Mouse (Mus musculus) kidney, postnatal 36 days (tissue): ENCODE results near the gene Zfp507.

Experiments
- DNase-seq, 2 experiments: peaks; one replicate each; pipeline ENCODE4 v3.0.0; 2021 to 2022; ENCODE audit warnings: mixed read lengths in 2 of 2

Zfp507 gene

GRCm38 (mm10) chr7:35782252-35782651 lies 20.6 kb downstream of the Zfp507 start:
- no peak for DNase-seq

GRCm38 (mm10) chr7:35774127-35774526 lies 28.7 kb downstream of the Zfp507 start:
- no peak for DNase-seq

- DNase-seq, result no peak
Observed at GRCm38 (mm10) chr7:35772347-35772746, 30.5 kb downstream of the Zfp507 start.

DNA sequence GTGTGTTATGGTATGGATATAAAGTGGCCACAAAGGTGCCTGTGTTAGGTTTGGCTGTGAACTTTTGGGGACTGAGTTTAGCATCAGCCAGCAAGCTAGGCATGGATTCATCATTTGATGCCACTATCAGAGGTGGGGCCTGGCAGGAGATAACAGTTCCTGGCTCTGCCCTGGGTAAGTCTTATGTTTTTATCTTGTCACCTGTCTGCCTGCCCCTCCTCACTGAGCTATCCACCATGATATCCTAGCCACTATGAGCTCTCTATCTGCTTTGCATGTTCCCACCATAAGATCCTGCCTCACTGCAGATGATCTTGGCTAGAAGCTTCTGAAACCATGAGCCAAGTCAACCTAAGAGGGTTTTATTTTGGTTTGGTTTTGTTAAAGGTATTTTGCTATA lies 31.7 kb downstream of the Zfp507 start:
- no peak for DNase-seq

GRCm38 (mm10) chr7:35770122-35770521 lies 32.7 kb downstream of the Zfp507 start:
- no peak for DNase-seq

DNA sequence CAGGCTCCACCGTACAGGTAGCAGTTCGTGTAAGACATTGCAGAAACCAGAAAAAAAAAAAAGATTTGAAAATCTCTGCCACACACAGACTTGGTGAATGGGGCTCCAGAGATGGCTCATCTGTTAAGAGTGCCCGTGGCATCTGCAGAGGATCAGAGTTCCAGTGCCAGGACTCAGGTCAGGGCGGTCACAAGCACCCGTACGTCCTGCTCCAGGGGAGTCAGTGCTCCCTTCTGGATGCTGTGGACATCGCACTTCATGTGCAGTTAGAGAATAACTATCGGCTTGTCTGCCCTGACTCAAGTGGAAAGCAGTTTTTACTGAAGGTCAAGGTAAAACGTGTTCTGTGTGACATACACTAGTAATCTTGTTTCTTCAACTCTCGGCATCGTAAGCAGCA lies 38.3 kb downstream of the Zfp507 start:
- no peak for DNase-seq

DNA sequence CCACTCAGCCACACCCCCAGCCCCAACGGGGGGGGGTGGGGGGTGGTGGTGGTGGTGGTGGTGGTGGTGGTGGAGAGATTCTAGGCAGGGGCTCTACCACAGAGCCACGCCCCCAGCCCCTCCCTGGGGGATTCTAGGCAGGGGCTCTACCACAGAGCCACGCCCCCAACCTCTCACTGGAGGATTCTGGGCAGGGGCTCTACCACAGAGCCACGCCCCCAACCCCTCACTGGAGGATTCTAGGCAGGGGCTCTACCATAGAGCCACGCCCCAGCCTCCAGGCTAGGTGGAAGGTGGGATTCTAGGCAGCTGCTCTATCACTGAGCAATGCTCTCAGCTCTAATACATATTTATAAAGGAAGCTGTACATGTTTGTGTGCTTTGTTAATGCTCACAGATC lies 41.0 kb downstream of the Zfp507 start:
- DNase-seq, result no peak

DNA sequence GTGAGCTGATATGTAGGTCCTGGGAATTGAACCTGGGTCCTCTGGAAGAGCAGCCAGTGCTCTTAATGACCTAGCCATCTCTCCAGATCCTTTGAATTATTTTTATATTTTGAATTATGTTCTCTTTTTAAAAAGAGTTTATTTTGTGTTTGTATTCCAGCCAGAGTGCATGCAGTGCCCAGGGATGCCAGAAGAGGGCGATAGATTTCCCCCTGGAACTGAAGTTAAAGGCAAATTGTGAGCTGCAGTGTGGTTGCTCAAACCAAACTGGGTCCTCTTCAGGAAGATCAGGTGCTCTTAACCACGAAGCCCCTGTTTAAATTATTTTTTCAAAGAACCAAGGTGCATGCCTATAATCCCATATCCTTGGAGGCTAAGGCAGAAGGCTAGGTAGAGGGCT lies 43.2 kb downstream of the Zfp507 start:
- peak in 1 of 2 experiments; percentile 34 for DNase-seq

DNA sequence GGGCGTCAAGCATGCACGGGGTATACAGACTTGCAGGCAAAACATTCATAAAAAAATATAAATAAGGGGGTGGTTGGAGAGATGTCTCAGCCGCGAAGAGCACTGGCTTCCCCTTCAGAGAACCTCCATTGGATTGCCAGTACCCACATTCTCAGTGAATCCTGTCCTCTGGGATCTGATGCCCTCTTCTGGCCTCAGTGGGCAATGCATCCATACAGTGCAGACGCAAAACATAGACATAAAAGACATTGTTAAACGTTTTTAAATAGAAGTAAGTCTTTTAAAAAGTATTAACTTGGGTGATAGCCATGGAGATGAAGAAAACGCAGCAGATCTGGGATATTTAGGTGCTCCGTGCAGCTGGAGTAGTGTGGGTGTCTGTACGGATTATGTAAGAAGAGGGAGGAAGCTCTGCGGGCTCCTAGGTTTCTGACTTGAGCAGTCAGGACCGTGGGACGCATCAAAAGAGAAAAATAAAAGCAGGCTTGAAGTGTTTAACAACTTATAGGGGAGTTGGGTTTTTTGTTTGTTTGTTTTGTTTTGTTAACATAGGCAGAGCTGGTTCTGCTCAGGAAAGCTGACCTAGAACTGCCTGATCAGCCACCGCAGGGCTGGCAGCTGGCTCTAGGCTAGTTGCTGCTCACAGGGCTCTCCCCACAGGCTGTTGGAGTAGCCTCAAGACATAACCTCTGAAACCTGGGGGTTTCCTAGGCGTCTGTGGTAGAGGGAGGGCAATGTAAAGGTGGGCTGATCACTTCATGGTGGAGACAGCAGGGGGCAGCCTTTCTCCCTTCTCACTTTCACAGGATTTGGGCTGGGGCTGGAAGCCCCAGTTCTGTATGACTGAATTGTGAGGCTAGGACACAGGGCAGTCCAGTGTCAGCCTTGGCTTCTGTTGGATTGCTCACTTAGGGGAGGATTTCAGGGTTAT lies 46.0 kb downstream of the Zfp507 start:
- peak in 1 of 2 experiments; percentile 31 for DNase-seq

GRCm38 (mm10) chr7:35754886-35755168 lies 48.0 kb downstream of the Zfp507 start:
- DNase-seq, result no peak

DNA sequence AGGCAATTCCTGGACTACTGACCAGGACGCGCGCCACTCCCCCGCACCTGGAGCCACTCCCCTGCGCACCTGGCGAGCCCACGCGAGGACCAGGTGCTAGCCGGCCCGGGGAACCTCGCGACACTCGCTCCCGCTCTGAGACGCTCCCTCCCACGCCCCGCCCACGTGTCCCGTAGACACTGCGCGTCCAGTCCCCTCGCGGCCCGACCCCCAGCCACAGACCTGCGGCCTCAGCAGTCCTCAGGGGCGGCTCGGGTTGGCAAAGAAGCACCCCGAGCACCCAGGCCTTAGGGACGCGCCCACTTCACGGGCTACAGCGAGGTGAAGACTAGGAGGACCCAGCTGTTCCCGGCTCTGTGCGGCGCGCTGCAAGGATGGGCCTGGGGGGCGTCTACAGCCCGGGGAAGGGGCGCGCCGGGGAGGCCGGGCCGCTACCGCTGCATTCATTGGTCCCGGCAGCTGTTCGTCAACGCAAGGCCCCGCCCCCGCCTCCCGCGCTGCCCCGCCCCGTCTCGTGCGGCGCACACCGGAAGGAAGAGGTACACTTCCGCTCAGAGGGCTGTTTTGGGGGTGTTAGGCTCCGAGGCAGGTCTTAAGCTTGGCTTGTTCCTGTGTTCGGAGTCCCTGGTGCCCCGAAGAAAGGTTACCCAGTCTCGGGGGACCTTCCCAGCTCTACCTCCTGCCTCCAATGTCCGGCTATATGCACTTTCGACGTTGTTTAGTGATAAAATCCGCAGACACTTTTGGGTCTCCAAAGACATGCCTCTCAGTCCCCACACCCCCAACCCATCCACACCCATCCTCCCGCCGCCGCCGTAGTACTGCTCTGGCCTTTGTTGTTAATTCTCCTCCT lies 48.5 kb downstream of the Zfp507 start, which contains the start of gene Dpy19l3:
Gene Dpy19l3, minus strand, starts transcription at position 422 of the 853 bp plus-strand sequence.
- DNase-seq, result peak; percentile 79 to 90

DNA sequence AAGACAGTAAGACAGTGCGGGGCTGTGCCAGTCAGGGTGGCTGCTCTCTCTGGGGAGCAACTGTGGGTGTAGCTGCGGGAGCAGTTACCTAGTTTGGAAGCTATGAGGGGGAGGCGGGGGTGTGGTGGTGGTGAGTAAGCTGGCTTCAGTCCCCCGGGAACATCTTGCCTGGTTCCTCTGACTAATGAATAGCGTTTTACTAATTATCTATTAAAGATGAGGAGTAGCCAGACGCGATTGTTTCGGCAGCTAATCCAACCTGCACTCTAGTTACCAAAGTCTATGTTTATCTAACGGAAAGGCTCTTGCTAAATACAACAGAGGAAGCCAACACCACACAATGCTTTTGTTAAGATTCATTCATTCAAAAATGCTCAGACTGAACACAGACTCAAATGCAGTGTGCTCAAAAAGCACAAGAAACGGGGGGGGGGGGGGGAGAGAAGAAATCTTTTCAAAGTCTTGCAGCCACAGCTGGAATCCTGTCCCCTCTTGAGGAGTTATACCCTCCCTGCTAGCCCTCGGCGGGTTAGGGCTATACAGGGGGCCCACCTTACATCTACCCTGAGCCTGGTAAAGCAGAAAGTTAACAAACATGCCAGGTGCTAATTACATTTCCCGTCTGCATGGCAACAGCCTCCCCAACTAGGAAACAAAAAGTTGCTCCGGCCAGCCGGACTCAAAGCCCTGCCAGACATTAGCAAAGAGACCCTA lies 49.3 kb downstream of the Zfp507 start:
- DNase-seq, result no peak

DNA sequence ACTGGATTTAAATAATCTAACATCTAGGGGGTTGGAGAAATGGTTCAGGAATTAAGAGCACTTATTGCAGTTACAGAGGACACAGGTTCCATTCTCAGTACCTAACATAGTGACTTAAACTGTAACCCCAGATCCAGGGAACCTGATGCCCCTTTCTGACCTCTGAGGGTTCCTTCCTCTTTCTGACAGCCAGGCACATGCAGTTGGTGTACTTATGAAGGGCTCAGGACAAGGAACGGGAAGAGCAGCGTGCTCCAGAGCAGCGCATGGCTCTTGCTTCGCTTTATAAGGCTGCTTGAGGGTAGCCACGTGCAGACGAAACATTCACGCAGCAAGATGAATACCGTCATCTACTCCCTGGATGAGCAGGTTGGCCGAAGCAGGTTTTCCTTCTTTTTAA lies 51.9 kb downstream of the Zfp507 start:
- no peak for DNase-seq

GRCm38 (mm10) chr7:35747397-35747964 lies 55.3 kb downstream of the Zfp507 start:
- no peak for DNase-seq

GRCm38 (mm10) chr7:35746686-35747396 lies 56.0 kb downstream of the Zfp507 start:
- DNase-seq, result peak in 1 of 2 experiments; percentile 21

DNA sequence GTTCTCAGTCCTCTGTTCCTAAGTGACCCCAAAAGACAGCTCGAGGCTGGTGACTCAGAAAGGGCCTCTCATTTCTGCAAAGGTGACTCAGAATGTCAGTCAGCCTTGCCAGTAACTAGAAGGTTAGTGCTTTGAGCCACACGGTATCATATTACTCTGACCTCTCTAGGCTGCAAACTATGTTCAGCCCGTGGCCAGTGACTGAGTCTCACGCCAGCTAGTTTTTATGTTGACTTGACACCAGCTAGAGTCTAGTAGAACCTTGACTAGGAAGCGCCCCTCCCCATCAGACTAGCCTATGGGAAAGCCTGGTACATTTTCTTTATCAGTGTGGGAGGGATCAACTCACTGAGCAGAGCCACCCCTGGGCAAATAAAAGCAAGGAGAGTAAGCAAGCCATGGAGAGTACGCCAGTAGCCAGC lies 57.5 kb downstream of the Zfp507 start:
- no peak for DNase-seq

- no peak for DNase-seq
Observed at GRCm38 (mm10) chr7:35744771-35745170, 58.0 kb downstream of the Zfp507 start.

- no peak for DNase-seq
Observed at GRCm38 (mm10) chr7:35742310-35742709, 60.5 kb downstream of the Zfp507 start.

- no peak for DNase-seq
Observed at GRCm38 (mm10) chr7:35741858-35742257, 60.9 kb downstream of the Zfp507 start.

DNA sequence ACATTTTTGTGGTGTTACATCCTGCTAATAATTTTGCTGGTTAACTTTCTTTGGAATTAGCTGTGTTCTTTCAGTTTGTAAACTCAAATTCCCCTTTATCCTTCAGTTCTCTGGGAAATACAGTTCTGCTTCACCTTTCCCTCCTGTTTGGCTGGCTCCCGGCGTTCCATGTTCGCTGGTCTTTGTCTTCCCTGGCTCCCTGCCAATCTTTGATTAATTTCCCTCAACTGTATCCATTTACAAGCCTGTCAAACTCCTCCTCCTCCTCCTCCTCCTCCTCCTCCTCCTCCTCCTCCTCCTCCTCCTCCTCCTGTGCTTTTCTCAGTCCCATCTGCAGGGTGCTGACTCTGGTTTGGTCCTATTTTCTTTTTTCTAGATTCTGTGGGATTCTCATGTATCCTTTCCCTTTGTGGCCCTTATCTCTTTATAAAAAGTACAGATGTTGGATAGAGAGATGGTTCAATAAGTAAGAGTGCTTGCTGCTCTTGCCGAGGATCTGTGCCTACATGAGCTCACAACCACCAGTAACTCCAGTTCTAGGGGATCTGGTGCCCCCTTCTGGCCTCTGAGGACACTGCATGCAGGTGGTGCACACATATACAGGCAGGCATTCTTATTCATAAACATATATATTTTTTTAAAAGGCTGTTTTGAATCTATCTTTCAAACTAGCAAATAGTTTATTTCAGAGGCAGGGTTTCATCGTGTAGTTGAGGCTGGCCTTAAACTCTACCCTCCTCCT lies 62.1 kb downstream of the Zfp507 start:
- peak; percentile 43 to 83 for DNase-seq

DNA sequence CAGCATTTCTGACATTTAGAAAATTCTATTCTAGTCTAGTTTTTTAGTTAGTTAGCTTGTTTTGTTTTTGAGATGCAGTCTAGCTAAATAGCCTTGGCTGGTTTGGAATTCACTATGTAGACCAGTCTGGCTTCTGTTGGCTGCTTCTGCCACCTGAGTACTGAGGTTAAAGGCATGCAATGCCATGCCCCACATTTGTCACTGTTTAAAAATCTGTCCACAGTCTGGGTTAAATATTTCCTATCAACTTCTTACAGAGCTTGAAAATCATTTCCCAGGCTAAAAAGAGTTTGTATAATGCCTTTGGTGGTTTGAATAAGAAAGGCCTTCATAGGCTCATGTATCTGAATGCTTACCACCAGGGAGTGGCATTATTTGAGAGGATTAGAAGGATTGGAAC lies 63.9 kb downstream of the Zfp507 start:
- DNase-seq, result peak in 1 of 2 experiments; percentile 43
